ENCODE assay signal across 7 mouse cellular contexts in the genomic region with DNA sequence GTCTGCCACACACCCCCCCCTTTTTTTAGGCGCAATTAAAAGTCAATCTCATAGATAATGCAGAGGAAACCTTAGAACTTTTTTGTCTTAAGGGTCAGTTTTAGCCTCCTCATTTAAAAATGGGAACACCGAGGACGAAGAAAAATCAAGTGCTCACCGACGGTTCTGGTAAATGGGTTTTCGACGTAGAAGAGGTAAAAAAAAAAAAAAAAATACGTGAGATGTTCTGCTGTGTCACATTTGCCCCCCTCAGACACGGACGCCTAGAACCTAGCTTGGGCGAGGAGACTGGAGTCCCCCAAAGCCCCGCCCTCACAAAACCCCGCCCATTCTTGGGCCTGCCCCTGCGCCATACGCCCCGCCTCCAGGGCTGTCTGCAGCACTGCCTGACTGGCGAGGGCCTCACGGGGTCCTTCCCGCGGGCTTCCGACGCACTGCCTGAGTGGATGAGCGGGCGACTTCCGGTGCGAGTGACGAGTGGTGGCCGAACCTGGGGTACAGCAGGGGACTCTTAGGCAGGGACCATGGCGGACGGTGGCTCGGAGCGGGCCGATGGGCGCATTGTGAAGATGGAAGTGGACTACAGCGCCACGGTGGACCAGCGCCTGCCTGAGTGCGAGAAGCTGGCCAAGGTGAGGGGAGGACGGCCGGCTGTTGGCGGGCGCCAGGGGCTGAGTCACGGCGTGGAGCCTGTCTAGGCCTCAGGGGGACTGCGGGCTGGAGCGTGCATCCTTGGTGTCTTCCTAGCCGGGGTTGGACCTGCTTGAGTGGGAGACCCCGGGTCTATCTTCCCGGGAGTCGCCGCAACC. TPM values are rescaled to one million over a fixed set of nuclear protein-coding genes. Genes with fewer than 3 reads are reported as not detected.
DNase-seq lines count a peak whose midpoint lies in the region; ATAC-seq lines count a peak whose summit lies in the region.

A gene (plus strand): TSS at position 432 of the 809 bp plus-strand sequence.

- H3K4me2 ChIP-seq in embryonic facial prominence, embryonic 12.5 days (replicated peaks): peak within 1 kb of the TSS; percentile 91
- H3K4me2 ChIP-seq in limb, embryonic 11.5 days (ENCODE audit: low read depth, severe bottlenecking): peak within 1 kb of the TSS; percentile 79
- H3K4me2 ChIP-seq in midbrain, embryonic 14.5 days (ENCODE audit: low read length): peak within 1 kb of the TSS; percentile 97

- H3K4me3 ChIP-seq in embryonic facial prominence, embryonic 12.5 days: peak within 1 kb of the TSS; percentile 87
- H3K4me3 ChIP-seq in limb, embryonic 11.5 days (ENCODE audit: low read depth, low read length): peak within 1 kb of the TSS; percentile 73
- peak within 1 kb of the TSS; percentile 63 for H3K4me3 ChIP-seq in midbrain, embryonic 14.5 days (replicated peaks; ENCODE audit: low read depth, low read length)

- WGBS in embryonic facial prominence, embryonic 12.5 days: under 1% methylated on average over 51 of the region's 51 CpGs
- WGBS in limb, embryonic 11.5 days: under 1% methylated on average over 51 of the region's 51 CpGs
- under 1% methylated on average over 51 of the region's 51 CpGs for WGBS in midbrain, embryonic 14.5 days

- H3K9me3 ChIP-seq in embryonic facial prominence, embryonic 12.5 days: no peaks in the 10 kb centered on the region
- H3K9me3 ChIP-seq in limb, embryonic 11.5 days (ENCODE audit: control insufficient read depth, low read length): no peaks in the 10 kb centered on the region
- no peaks in the 10 kb centered on the region for H3K9me3 ChIP-seq in midbrain, embryonic 14.5 days (ENCODE audit: control insufficient read depth, low read length)

- no peaks in the 10 kb centered on the region for H3K36me3 ChIP-seq in embryonic facial prominence, embryonic 12.5 days
- H3K36me3 ChIP-seq in limb, embryonic 11.5 days (ENCODE audit: control insufficient read depth, insufficient read depth, low read length): no peaks in the 10 kb centered on the region
- H3K36me3 ChIP-seq in midbrain, embryonic 14.5 days (ENCODE audit: control insufficient read depth, insufficient read depth, low read length): no peaks in the 10 kb centered on the region

- peaks cover 14% of the 10 kb centered on the region for H3K4me1 ChIP-seq in embryonic facial prominence, embryonic 12.5 days
- peaks cover 8% of the 10 kb centered on the region for H3K4me1 ChIP-seq in limb, embryonic 11.5 days (ENCODE audit: control insufficient read depth, insufficient read depth, low read length)
- peaks cover 11% of the 10 kb centered on the region for H3K4me1 ChIP-seq in midbrain, embryonic 14.5 days (ENCODE audit: control insufficient read depth, insufficient read depth, low read length)

- peak within 1 kb of the TSS; percentile 96 for H3K9ac ChIP-seq in embryonic facial prominence, embryonic 12.5 days
- H3K9ac ChIP-seq in limb, embryonic 11.5 days (ENCODE audit: low read length): peak within 1 kb of the TSS; percentile 83
- peak within 1 kb of the TSS; percentile 94 for H3K9ac ChIP-seq in midbrain, embryonic 14.5 days (replicated peaks; ENCODE audit: low read length)

- peak within 1 kb of the TSS; percentile 81 for H3K27ac ChIP-seq in embryonic facial prominence, embryonic 12.5 days
- peak within 1 kb of the TSS; percentile 44 for H3K27ac ChIP-seq in limb, embryonic 11.5 days (replicated peaks; ENCODE audit: low read depth, low read length)
- H3K27ac ChIP-seq in midbrain, embryonic 14.5 days (replicated peaks; ENCODE audit: low read depth, low read length): 0 out of 2 replicates have a peak within 1 kb of the TSS, but pooled peaks have one; percentile 55

- DNase-seq in adrenal gland, postnatal 25 days: peak; percentile 98
- DNase-seq in heart, adult 11 months: peak; percentile 100
- peak; percentile 94 for DNase-seq in kidney, adult 18-20 months
- peak; percentile 99 for DNase-seq in limb, embryonic 11.5 days (ENCODE audit: low spot score)
- DNase-seq in midbrain, embryonic 14.5 days: peak; percentile 99
- peak; percentile 97 to 98 for DNase-seq in spleen, adult 18-20 months

- no peaks in the 10 kb centered on the region for H3K27me3 ChIP-seq in embryonic facial prominence, embryonic 12.5 days
- no peaks in the 10 kb centered on the region for H3K27me3 ChIP-seq in limb, embryonic 11.5 days (ENCODE audit: control insufficient read depth, insufficient read depth, low read length)
- H3K27me3 ChIP-seq in midbrain, embryonic 14.5 days (ENCODE audit: control insufficient read depth, insufficient read depth, low read length): no peaks in the 10 kb centered on the region

- ATAC-seq in embryonic facial prominence, embryonic 12.5 days (ENCODE audit: insufficient number of reproducible peaks, insufficient read depth, low FRiP score, low TSS enrichment): peak; percentile 98
- peak; percentile 93 for ATAC-seq in limb, embryonic 11.5 days (ENCODE audit: insufficient number of reproducible peaks, low FRiP score, low TSS enrichment, low read depth)
- ATAC-seq in midbrain, embryonic 14.5 days (ENCODE audit: low FRiP score, low TSS enrichment): peak; percentile 99

RNA-seq across cellular contexts. Expression of the gene that starts here (rescaled TPM):
- 98.8 and 106 TPM in 2 replicates for total RNA-seq in adrenal gland, postnatal 25 days (2021)
- polyA plus RNA-seq in embryonic facial prominence, embryonic 12.5 days (2016; fragmentation: Nextera tagmentation; extraction: Ambion mirVana): 170 and 181 TPM in 2 replicates
- 234 and 244 TPM in 2 replicates for polyA plus RNA-seq in limb, embryonic 11.5 days (2014; fragmentation: Nextera tagmentation; extraction: Ambion mirVana)
- polyA plus RNA-seq in midbrain, embryonic 14.5 days (2014; fragmentation: Nextera tagmentation; extraction: Ambion mirVana): 143 and 177 TPM in 2 replicates

Comparison
In these comparisons a context has a peak if more than half of its experiments do, and no peak if none do; other contexts are left out.
1. Peak in every context shown above with its lines: DNase-seq, ATAC-seq, H3K4me3 ChIP-seq and H3K27ac ChIP-seq.